Mouse (Mus musculus) thymus, adult 2 months (tissue): ENCODE data around the gene Ghr.

ENCODE experiments used
- CTCF ChIP-seq: fragments of 200-500 bp; IDR thresholded peaks from 2 replicates; pipeline ENCODE4 v1.5.1; 2012; ENCODE audit warnings: mild to moderate bottlenecking, control low read depth, low read length, moderate library complexity, borderline replicate concordance; ENCODE audit not compliant: control insufficient read depth, poor library complexity, insufficient read depth; ENCODE audit errors: extremely low read depth
- POLR2A ChIP-seq: fragments of 200-500 bp; IDR thresholded peaks from 2 replicates; pipeline ENCODE4 v1.6.1; 2012; ENCODE audit warnings: mild to moderate bottlenecking, low read length, control low read depth, moderate library complexity; ENCODE audit not compliant: control insufficient read depth, poor library complexity, insufficient read depth; ENCODE audit errors: extremely low read depth

GRCm38 (mm10) chr15:3390722-3391121 is 192.6 kb downstream of the Ghr start:
- TF ChIP-seq CTCF: no peak
- TF ChIP-seq POLR2A: no peak
